Mouse (Mus musculus) forelimb bud, embryonic 11.5 days (tissue): ENCODE data around the gene Fam240a.

Source experiments
- DNase-seq: peaks from one replicate; pipeline ENCODE4 v3.0.0-alpha.2; 2012; ENCODE audit warnings: low read depth, low spot score

Gene Fam240a

DNA sequence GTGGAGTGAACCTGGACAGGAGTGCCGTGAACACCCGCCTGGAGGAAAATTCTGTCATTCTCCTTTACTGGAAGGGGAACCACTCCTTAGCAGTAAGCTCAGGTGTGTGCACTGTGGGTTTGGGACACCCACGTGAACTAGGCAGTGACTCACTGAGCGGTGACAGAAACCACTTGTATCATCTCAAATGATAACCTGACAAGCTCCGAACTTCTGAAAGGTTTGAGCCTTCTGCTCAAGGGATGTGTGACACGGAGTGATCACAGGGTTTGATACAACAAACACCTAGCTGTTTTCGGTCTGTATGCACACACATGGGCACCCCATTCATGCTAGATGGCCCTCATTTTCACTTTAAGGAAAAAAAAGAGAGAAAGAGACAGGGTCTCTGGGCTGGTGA is at the start of gene Fam240a:
TSS of gene Fam240a (minus strand) at position 76 of the 400 bp plus-strand sequence.
- no peak for DNase-seq

DNA sequence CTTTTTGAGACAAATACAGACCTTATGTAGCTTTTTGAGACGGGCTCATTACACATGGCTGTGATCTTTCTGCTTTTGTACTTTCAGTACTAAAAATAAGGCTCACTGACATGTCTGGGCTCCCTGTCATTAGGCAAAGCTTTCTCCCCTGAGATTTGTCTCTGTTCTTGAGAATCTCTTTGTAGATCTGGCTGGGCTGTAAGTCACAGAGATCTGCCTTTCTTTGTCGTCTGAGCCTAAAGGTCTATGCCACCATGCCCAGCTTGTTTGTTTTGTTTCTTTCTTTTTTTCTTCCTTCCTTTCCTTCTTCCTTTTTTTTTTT is 49.2 kb upstream of the Fam240a start:
- DNase-seq = no peak

GRCm38 (mm10) chr9:110965062-110965909 is 48.6 kb upstream of the Fam240a start:
- no peak for DNase-seq

DNA sequence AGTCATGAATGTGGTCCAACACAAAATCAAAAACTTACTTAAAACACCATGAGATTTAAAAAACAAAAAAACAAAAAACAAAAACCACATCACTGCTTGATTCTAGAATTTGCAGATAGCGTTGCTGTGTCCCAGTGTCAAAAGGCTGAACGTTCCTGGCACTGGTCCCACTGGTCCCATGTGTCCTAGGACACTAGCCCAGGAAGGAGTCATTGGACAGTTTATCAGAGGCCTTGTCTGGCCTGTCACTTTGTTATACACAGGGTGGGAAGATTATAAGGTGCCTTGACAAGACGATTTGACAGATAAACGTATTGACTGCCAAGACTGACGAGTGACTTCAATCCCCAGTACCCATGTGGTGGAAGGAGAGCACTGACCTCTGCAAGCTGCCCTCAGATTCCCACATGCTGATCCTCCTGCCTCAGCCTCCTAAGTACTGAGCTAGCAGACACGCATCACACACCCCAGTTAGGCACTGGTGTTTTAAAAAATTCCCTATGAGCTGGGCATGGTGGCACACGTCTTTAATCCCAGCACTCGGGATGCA is 47.0 kb upstream of the Fam240a start:
- no peak for DNase-seq

GRCm38 (mm10) chr9:110961386-110961785 is 44.7 kb upstream of the Fam240a start:
- DNase-seq = no peak

GRCm38 (mm10) chr9:110960230-110961149 is 43.8 kb upstream of the Fam240a start:
- no peak for DNase-seq

DNA sequence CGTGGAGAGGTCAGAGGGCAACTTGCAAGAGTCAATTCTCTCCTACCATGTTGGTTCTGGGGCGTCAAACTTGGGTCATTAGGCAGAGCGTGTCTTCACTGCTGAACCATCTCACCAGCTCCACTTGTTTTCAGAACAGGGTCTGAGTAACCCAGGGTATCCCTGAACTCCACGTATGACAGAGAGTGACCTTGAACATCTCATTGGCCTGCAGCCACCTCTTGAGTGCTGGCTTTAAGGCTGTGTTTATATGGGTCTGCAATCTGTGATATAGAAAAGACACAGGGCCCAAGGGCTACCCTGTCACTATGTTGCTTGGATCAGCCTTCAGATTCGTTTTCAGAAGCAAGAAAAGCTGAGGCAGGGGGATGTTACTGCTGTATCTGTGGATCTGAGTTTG is 43.0 kb upstream of the Fam240a start:
- DNase-seq = no peak

- DNase-seq = no peak
Measured at GRCm38 (mm10) chr9:110955962-110956361, 39.3 kb upstream of the Fam240a start.

GRCm38 (mm10) chr9:110954681-110955445 is 38.2 kb upstream of the Fam240a start:
- DNase-seq = no peak

DNA sequence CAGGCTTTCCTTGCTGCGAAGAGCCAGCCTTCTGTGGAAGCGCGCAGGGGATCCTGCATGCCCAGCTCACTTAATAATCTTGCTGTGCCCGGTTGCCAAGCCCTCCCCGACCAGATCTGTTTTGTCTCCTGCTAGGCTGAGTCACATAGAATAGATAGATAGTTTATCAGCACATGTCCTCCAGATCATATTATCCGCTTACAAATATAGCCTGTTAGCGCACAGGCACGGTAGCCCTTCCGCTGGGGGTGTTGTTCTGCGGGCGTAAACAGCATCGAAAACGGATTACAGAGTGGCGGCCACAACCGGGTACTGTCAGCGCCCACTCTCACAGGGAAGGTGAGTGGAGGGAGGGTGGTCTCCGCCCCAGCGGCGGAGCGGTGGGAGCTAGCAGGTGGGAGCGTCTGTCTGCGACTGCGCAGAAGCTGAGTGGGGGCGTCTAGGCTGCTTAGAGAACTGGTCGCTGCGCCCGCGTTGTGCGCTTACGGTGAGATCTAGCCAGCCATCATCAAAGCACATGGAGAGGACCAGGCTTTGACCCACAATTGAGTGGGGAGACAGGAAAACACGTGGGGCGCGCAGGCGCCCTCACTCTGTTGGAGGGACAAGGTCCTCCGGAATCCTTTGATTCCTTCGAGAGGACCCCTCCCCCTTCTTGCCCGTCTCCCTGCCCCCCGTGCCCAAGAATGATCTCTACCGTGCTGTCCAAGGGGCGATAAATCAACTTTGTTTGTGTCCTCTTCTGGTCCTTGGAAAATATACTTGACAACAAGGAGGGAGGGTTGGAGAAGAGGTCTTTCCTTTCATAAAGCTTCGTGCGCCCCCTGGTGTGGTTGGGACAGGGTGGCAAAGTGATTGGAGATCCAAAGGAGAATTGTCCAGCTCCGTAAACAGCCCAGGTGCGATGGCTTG is 37.1 kb upstream of the Fam240a start:
- DNase-seq = peak; percentile 62

- DNase-seq = no peak
Measured at GRCm38 (mm10) chr9:110952931-110953549, 36.4 kb upstream of the Fam240a start.

DNA sequence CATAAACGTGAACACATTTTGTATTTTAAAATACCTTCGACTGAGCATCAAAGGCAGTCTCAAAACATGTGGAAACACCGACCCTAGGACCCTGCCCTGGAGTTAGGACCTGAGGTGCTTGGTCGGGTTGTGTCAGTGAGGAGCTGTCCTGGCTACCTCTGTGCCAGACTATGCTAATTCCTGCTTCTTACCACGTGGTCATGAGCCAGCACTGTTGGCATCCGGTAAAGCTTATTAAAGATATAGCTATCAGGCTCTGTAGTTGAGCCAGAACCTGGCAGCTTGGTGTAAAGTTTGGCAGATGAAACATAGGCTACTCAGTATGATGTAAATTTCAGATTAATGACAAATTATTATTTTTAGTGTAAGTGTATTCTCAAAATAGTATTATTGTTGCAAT is 35.7 kb upstream of the Fam240a start:
- no peak for DNase-seq

DNA sequence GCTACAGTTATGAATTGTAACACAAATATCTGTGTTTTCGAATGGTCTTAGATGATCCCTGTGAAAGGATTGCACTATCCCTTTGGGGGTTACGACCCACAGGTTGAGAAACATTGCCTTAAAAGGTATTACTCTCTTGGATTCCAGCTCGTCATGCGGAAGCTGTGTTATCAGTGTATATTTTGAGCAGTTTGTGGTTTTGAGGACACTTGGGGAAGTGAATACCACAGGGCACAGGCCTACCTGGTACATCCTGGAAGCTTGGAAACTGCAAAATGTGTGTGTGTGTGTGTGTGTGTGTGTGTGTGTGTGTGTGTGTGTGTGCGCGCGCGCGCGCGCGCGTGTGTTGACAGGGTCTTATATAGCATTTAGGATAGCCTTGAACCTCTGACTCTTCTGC is 35.2 kb upstream of the Fam240a start:
- DNase-seq = no peak

DNA sequence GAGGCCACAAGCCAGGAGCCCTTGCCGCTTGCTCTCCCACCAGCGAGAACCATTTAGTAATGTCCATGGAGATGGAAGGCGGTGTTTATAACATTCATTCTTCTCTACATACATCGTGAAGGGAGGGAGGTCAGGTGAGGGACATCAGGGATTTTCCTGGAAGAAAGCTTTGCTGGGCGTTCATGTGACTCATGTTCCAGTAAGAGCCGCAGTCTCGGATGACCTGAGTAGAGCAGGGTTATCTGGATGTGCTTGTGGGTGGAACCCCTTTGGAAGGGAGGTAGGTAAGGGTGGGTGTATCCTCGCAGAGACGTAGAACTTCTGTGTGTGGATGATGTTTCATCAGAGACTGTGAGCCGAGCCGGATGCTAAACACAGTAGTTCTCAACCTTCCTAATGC is 34.7 kb upstream of the Fam240a start, which contains the start of gene Lrrc2:
TSS of gene Lrrc2 (plus strand) at position 149 of the 400 bp plus-strand sequence.
- no peak for DNase-seq

GRCm38 (mm10) chr9:110950109-110950508 is 33.4 kb upstream of the Fam240a start:
- DNase-seq = no peak

- no peak for DNase-seq
Measured at GRCm38 (mm10) chr9:110948813-110949310, 32.2 kb upstream of the Fam240a start.

DNA sequence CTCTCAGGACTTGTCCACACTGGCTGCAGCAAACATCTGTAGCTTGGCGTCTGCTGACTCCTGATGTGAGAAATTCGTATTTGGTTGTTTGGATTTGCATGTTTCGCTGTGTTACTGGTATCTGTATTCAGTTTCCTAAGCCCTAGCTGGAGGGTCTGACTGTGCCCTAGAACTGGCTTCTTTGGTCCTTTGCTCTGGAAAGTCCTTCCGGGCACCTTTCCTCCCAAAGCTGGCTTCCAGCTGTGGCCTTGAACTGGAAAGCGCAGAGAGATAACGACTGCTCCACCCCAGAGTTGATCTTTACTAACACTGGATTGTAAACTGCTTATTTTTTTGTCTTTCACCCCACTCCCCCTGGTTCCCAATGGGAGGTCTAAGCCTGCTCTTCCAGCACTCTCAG is 31.2 kb upstream of the Fam240a start:
- DNase-seq = no peak

DNA sequence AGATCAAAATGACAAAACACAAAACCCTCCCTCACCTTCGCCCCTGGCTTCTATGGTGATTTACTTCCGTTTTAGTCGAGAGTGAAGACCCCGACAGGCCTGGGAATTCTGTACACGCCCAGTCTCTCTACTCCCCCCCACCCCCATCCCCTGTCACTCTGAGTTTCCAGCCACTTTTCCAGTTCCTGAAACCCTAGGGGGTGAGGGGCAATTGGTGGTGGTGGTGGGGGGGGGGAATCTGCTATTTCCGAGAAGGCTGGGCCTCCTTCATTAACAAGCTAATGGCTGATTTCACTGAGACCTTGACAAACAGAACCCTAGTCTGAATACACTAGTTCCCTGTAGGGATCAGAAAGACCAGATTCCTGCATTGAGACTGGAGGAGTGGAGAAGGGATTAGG is 30.6 kb upstream of the Fam240a start:
- no peak for DNase-seq

DNA sequence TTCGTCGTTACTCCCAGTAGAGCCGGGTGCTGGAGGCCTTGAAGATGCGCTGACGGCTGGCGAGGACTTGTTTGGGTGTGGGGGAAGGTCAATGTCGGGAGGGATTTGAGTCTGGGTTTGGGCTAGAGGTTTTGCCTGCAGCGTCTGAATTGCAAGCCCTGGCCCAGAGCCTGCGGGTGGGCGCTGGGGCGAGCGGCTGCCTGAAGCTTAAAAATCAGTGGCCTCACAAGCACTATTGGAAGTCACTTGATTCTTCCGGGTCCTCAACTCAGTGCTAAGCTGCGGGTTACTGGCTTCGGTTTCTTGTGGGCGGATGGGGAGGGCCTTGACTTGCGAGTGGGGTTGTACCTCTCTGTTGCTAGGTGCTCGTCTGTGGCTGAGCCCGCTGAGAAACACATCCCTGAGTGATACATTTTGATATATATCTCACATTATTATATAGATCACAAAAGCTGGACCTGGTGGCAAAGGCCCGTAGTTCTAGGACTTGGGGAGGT is 29.9 kb upstream of the Fam240a start:
- peak; percentile 8 for DNase-seq

DNA sequence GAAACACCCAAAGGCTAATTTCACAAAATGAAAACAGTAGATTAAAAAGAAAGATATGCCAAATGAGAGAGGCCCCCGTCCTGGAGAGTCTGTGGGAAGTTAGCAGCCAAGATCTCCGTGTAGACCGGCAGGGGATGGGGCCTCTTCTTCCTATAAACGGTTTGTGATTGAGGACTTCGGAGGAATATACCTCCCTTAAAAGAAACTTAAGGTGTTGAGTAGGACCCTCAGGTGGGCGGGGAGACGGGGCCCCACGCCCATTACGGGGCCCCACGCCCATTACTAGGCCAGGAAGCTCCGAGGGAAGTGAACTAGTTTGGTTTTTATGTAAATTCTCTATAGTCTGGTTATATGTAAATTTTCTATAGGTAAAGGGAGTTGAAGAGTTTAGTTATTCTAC is 29.3 kb upstream of the Fam240a start, which contains the start of gene Tdgf1:
TSS of gene Tdgf1 (minus strand) at position 233 of the 400 bp plus-strand sequence.
- DNase-seq = no peak
